Mouse (Mus musculus): ENCODE measurements around the gene Ino80b.

The Ino80b gene

GRCm38 (mm10) chr6:83141636-83142035, 16.4 kb upstream of the Ino80b start:
- in situ Hi-C loops (cut with MboI, MseI) = no loop called here

- in situ Hi-C loops (cut with MboI, MseI) = no loop called here
Observed at GRCm38 (mm10) chr6:83140044-83140443, 14.8 kb upstream of the Ino80b start.

GRCm38 (mm10) chr6:83138056-83138455, 12.8 kb upstream of the Ino80b start:
- in situ Hi-C loops (cut with MboI, MseI) = no loop called here

- in situ Hi-C loops (cut with MboI, MseI) = no loop called here
Observed at GRCm38 (mm10) chr6:83137576-83137950, 12.3 kb upstream of the Ino80b start.

GRCm38 (mm10) chr6:83136881-83137575, 11.8 kb upstream of the Ino80b start:
- in situ Hi-C loops (cut with MboI, MseI) = no loop called here

- in situ Hi-C loops (cut with MboI, MseI) = no loop called here
Observed at GRCm38 (mm10) chr6:83136291-83136880, 11.2 kb upstream of the Ino80b start.

GRCm38 (mm10) chr6:83135571-83136161, 10.4 kb upstream of the Ino80b start:
- in situ Hi-C loops (cut with MboI, MseI) = no loop called here

- in situ Hi-C loops (cut with MboI, MseI) = no loop called here
Observed at GRCm38 (mm10) chr6:83134951-83135513, 9.8 kb upstream of the Ino80b start, which contains the start of gene Rtkn. Gene Rtkn, plus strand, starts transcription at chr6:83135463.

GRCm38 (mm10) chr6:83134226-83134625, 9.0 kb upstream of the Ino80b start:
- in situ Hi-C loops (cut with MboI, MseI) = no loop called here

- in situ Hi-C loops (cut with MboI, MseI) = no loop called here
Observed at GRCm38 (mm10) chr6:83132176-83132919, 7.1 kb upstream of the Ino80b start.

GRCm38 (mm10) chr6:83131469-83132034, 6.3 kb upstream of the Ino80b start:
- in situ Hi-C loops (cut with MboI, MseI) = no loop called here

GRCm38 (mm10) chr6:83127419-83127818, 2.2 kb upstream of the Ino80b start:
- in situ Hi-C loops (cut with MboI, MseI) = no loop called here

GRCm38 (mm10) chr6:83124851-83125312, 349 bp downstream of the Ino80b start:
- in situ Hi-C loops (cut with MboI, MseI) = no loop called here

GRCm38 (mm10) chr6:83122961-83123360, 2.3 kb downstream of the Ino80b start:
- in situ Hi-C loops (cut with MboI, MseI) = no loop called here

GRCm38 (mm10) chr6:83121863-83122710, 3.1 kb downstream of the Ino80b start:
- in situ Hi-C loops (cut with MboI, MseI) = no loop called here

- in situ Hi-C loops (cut with MboI, MseI) = no loop called here
Observed at GRCm38 (mm10) chr6:83120930-83121862, 4.0 kb downstream of the Ino80b start, which contains the start of gene Wbp1. Gene Wbp1, minus strand, starts transcription at chr6:83121559.

GRCm38 (mm10) chr6:83119734-83120051, 5.5 kb downstream of the Ino80b start:
- in situ Hi-C loops (cut with MboI, MseI) = loop anchor here (5.0 kb wide), 1 partner anchor 42 kb away; the partner anchor contains the start of gene Pcgf1

GRCm38 (mm10) chr6:83118825-83119733, 6.2 kb downstream of the Ino80b start:
- in situ Hi-C loops (cut with MboI, MseI) = loop anchor here (5.0 kb wide), 1 partner anchor 42 kb away; the partner anchor contains the start of gene Pcgf1
